Mouse (Mus musculus): ENCODE measurements around the gene Psg22.
"Not testable (repeated sequence)": the region's sequence is repeated elsewhere in the genome, so short reads cannot be mapped to it uniquely, and the experiment has no call there.

DNA sequence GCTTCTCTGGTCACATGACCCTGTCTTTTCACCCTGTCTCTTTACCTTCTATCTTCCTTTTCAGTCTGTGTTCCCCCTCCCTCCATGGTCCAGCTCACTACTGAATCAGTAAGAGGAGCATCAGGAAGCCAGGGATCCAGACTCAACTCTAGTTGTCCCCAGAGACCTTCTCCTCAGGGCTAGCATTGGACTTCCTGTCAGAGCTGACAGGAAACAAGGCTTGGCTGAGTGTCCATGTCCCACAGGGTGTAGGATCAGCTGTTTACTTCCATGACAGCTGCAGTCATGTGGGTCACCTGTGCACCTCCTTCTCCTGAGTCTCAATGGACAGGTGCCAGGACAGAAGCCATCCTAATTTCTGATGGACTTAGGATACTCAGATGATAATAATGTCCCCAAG, 8.0 kb downstream of the Psg22 start:
- TF ChIP-seq POLR2A, EP300 (IDR thresholded peaks at IDR 0.05; ENCODE audit: insufficient read depth, low read depth, low read length): not testable (repeated sequence)

Data from heart, adult 2 months (tissue).